Mouse (Mus musculus) limb, embryonic 15.5 days (tissue): ENCODE data around the gene Slc7a5. TPM values are rescaled to one million over a fixed set of nuclear protein-coding genes. Genes with fewer than 3 reads are reported as not detected.

Experiments used
- ATAC-seq: fragments of 200-750 bp; cut with Nextera tagmentation; 2 replicates; pipeline ENCODE4 v1.8.0; 2017; ENCODE audit warnings: low read depth, moderate TSS enrichment; ENCODE audit not compliant: insufficient number of reproducible peaks, low FRiP score, low TSS enrichment
- H3K27ac ChIP-seq: fragments of 300-500 bp; sonication (generic); 2 replicates; pipeline ENCODE4 v1.5.1; 2015; ENCODE audit warnings: moderate library complexity, mild to moderate bottlenecking, inconsistent platforms
- H3K27me3 ChIP-seq: fragments of 300-500 bp; sonication (generic); 2 replicates; pipeline ENCODE4 v1.6.1; 2015; ENCODE audit warnings: inconsistent platforms
- H3K36me3 ChIP-seq: fragments of 300-500 bp; sonication (generic); 2 replicates; pipeline ENCODE4 v1.6.1; 2015; ENCODE audit warnings: inconsistent platforms
- H3K4me1 ChIP-seq: fragments of 300-500 bp; sonication (generic); 2 replicates; pipeline ENCODE4 v1.6.1; 2015; ENCODE audit warnings: inconsistent platforms
- H3K4me2 ChIP-seq: fragments of 300-500 bp; sonication (generic); 2 replicates; pipeline ENCODE4 v1.6.1; 2015; ENCODE audit warnings: mild to moderate bottlenecking, inconsistent platforms
- H3K4me3 ChIP-seq: fragments of 300-500 bp; sonication (generic); 2 replicates; pipeline ENCODE4 v1.5.1; 2015; ENCODE audit warnings: mild to moderate bottlenecking, inconsistent platforms
- H3K9ac ChIP-seq: fragments of 300-500 bp; sonication (generic); 2 replicates; pipeline ENCODE4 v1.6.1; 2015; ENCODE audit warnings: inconsistent platforms
- H3K9me3 ChIP-seq: fragments of 300-500 bp; sonication (generic); 2 replicates; pipeline ENCODE4 v1.6.1; 2016; ENCODE audit warnings: inconsistent platforms
- WGBS: fragments of 180-500 bp; shearing (Covaris S2); methylation state at CpG from one replicate; pipeline ENCODE4 v1.1.7; 2015; 5-methylcytosine and 5-hydroxymethylcytosine counted together
- polyA plus RNA-seq: library from polyadenylated mRNA; unstranded; fragments of >200 nt; fragmentation: Nextera tagmentation; extraction: Ambion mirVana; gene quantifications from 2 replicates; pipeline ENCODE4 v1.2.1, GENCODE M21; 2015

The Slc7a5 gene
- polyA plus RNA-seq, 1 experiment from 2014 or later, result 27.4 TPM

DNA sequence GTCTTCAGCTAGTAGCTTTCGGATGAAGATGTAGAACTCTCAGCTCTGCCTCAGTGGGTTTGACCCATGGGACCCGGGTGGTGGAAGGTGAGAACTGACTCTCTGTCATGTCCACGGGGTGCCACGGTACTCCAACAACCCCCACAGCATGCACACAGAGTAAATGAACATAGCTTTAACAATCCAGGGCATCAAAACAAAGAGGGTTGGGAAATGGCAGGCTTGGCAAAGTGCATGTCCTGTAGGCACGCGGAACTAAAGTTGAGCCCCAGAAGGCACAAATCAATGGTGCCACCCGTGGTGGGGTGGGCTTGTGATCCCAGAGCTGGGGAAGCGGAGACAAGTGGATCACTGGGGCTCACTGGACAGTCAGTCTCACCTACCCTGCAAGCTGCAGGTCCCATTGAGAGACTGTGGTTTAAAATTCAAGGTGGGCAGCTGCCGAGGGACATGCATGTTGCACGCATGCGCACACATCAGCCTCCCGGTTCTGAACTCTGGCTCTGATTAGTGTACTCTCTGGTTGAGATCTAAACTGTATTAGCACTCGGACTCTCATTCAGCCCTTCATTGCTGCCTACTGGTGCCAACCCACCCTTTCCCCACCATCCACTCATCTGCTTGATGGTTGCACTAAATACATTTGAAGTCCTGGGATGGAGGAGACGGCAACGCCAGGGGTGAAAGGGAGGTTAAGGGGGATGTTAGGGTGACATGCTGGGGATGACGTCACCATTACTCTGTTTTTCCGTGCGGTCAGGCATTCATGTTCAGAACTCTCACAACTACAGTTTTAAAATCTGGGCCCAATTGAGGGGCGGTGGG, 41.0 kb upstream of the Slc7a5 start:
- 49% methylated on average over 19 of the region's 19 CpGs for WGBS
- H3K27me3 ChIP-seq, result no peaks in the 10 kb centered on the region
- peak overlapping the region; percentile 67 for H3K4me2 ChIP-seq
- no peaks in the 10 kb centered on the region for H3K9me3 ChIP-seq
- peak overlapping the region; percentile 88 for H3K27ac ChIP-seq
- H3K4me3 ChIP-seq, result peak overlapping the region; percentile 37
- H3K9ac ChIP-seq, result peak overlapping the region; percentile 26; the same call in 1 of the 2 replicates
- peaks cover 54% of the 10 kb centered on the region for H3K4me1 ChIP-seq
- H3K36me3 ChIP-seq, result peaks cover 10% of the 10 kb centered on the region; the same call in 1 of the 2 replicates
- no peak for ATAC-seq

GRCm38 (mm10) chr8:121947753-121948141, 40.3 kb upstream of the Slc7a5 start:
- no peaks in the 10 kb centered on the region for H3K27me3 ChIP-seq
- H3K36me3 ChIP-seq, result peaks cover 2% of the 10 kb centered on the region; the same call in 1 of the 2 replicates
- under 1% methylated on average over 18 of the region's 18 CpGs for WGBS
- no peaks in the 10 kb centered on the region for H3K9me3 ChIP-seq
- H3K4me2 ChIP-seq, result peak overlapping the region; percentile 67
- peak overlapping the region; percentile 26 for H3K9ac ChIP-seq
- H3K4me1 ChIP-seq, result peaks cover 47% of the 10 kb centered on the region
- H3K27ac ChIP-seq, result peak overlapping the region; percentile 88
- peak; percentile 36; the same call in 1 of the 2 replicates for ATAC-seq
- H3K4me3 ChIP-seq, result peak overlapping the region; percentile 37

GRCm38 (mm10) chr8:121947047-121947752, 39.7 kb upstream of the Slc7a5 start:
- Histone ChIP-seq H3K36me3 (no peaks in the 10 kb centered on the region), H3K4me2 (peak overlapping the region; percentile 67), H3K9me3 (no peaks in the 10 kb centered on the region), H3K4me1 (peaks cover 41% of the 10 kb centered on the region), H3K9ac (peak overlapping the region; percentile 14; the same call in 1 of the 2 replicates), H3K27me3 (no peaks in the 10 kb centered on the region), H3K4me3 (peak overlapping the region; percentile 37), H3K27ac (peak overlapping the region; percentile 88)
- WGBS, result 33% methylated on average over 19 of the region's 19 CpGs
- no peak for ATAC-seq

DNA sequence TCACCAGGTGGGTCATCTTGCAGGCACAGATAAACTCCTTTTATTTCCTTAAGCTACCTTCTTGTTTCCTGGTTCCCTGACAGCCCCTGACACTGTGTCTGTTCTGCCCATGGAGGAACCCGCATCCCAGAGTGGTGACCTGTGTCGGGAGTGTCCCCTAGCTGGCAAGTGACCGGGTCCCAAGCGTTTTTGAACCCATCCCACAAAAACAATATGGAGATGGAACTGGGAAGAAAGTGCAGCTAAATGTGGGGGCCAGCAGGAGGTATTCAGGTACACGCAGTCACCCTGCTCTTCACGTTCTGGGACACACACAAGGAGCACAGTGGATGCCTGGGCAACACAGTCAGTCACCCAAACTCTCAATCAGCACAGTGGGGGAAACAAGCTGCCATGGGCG, 38.9 kb upstream of the Slc7a5 start:
- Histone ChIP-seq H3K4me3 (no peak overlapping the region), H3K9me3 (no peaks in the 10 kb centered on the region), H3K27me3 (no peaks in the 10 kb centered on the region), H3K36me3 (no peaks in the 10 kb centered on the region), H3K4me1 (peaks cover 34% of the 10 kb centered on the region), H3K4me2 (no peak overlapping the region), H3K9ac (no peak overlapping the region), H3K27ac (no peak overlapping the region)
- whole genome bisulfite sequencing, result 86% methylated on average over 7 of the region's 7 CpGs
- no peak for ATAC-seq

DNA sequence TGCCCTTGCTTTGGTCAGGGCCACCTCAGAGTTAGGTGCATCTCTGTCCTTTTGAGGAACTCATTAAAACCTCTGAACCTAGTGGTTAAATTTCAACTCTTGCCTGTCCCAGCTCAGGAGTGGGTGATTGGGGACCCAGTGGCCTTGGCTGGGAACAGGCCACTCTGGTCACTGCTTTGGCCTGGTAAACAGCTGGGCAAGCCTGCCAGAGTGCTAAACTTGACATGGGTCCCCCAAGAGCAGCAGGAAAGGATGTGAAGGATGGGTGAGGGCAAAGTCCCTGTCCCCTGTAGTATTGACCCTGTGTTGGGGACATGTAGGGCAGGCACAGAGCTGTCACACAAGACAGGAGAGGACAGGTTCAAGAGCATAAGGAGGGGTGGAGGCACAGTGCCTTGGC, 37.3 kb upstream of the Slc7a5 start, which contains the start of gene Car5a:
Gene Car5a (minus strand): TSS at position 74 of the 400 bp plus-strand sequence.
- Histone ChIP-seq H3K9me3 (no peaks in the 10 kb centered on the region), H3K4me3 (no peak within 1 kb of the TSS), H3K9ac (no peak within 1 kb of the TSS)

DNA sequence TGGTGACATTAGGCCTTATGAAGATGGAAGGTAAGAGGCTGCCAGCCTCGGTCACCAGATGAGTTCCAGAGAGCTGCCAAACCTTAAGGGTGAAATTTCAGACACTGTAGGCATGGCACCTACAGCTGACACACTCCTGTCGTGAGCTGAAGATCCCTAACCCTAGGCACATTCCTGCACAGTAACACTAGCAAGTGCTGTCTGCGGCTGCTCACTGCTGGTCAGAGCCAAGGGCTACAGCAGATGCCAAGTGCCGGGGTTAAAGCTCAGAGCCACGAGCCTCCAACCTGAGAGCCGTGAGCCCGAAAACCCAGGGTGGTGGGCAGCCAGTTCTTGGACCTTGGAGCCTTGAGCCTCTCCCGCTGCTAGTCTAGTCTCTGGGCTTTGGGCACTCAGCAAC, 36.2 kb upstream of the Slc7a5 start:
- peaks cover 23% of the 10 kb centered on the region for H3K4me1 ChIP-seq
- no peak for ATAC-seq
- H3K4me2 ChIP-seq, result no peak overlapping the region
- WGBS, result 73% methylated on average over 8 of the region's 8 CpGs
- no peak overlapping the region for H3K9ac ChIP-seq
- no peaks in the 10 kb centered on the region for H3K36me3 ChIP-seq
- no peak overlapping the region for H3K27ac ChIP-seq
- H3K4me3 ChIP-seq, result no peak overlapping the region
- H3K27me3 ChIP-seq, result no peaks in the 10 kb centered on the region
- no peaks in the 10 kb centered on the region for H3K9me3 ChIP-seq

More for the DNA sequence above, 37.3 kb upstream of the Slc7a5 start, which contains the start of gene Car5a:
- no peak for ATAC-seq
- Histone ChIP-seq H3K4me1 (peaks cover 32% of the 10 kb centered on the region), H3K27me3 (no peaks in the 10 kb centered on the region), H3K27ac (no peak within 1 kb of the TSS), H3K4me2 (no peak within 1 kb of the TSS), H3K36me3 (no peaks in the 10 kb centered on the region)

- ATAC-seq, result no peak
- Histone ChIP-seq H3K4me1 (peaks cover 17% of the 10 kb centered on the region), H3K27ac (no peak overlapping the region), H3K4me3 (no peak overlapping the region), H3K9ac (no peak overlapping the region), H3K4me2 (no peak overlapping the region), H3K9me3 (no peaks in the 10 kb centered on the region), H3K36me3 (no peaks in the 10 kb centered on the region), H3K27me3 (no peaks in the 10 kb centered on the region)
- 15% methylated on average over 2 of the region's 2 CpGs for WGBS
Observed at GRCm38 (mm10) chr8:121943057-121943540, 35.6 kb upstream of the Slc7a5 start.

DNA sequence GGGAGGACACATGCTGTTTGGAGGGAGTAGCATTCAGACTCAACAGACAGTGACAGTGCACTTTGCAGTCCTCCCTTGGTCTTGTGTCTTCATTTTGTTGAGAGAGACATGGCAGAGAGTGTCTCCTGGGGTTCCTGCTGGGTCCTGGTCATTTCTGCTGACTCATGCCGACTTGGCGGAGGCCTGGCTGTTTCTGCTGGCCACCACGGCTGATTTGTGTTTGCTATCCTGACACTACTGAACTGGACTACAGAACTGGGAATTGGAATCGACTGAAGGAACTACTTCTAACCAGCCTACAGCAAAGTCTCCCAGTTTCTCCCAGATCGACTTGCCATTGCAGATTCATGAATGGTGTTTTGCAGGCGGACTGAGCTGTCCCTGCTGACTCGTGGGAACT, 31.2 kb upstream of the Slc7a5 start:
- no peak overlapping the region for H3K9ac ChIP-seq
- no peak for ATAC-seq
- no peaks in the 10 kb centered on the region for H3K9me3 ChIP-seq
- no peak overlapping the region for H3K4me2 ChIP-seq
- H3K36me3 ChIP-seq, result no peaks in the 10 kb centered on the region
- no peak overlapping the region for H3K27ac ChIP-seq
- H3K27me3 ChIP-seq, result no peaks in the 10 kb centered on the region
- H3K4me3 ChIP-seq, result no peak overlapping the region
- WGBS, result 83% methylated on average over 7 of the region's 7 CpGs
- peaks cover 11% of the 10 kb centered on the region; the same call in 1 of the 2 replicates for H3K4me1 ChIP-seq

DNA sequence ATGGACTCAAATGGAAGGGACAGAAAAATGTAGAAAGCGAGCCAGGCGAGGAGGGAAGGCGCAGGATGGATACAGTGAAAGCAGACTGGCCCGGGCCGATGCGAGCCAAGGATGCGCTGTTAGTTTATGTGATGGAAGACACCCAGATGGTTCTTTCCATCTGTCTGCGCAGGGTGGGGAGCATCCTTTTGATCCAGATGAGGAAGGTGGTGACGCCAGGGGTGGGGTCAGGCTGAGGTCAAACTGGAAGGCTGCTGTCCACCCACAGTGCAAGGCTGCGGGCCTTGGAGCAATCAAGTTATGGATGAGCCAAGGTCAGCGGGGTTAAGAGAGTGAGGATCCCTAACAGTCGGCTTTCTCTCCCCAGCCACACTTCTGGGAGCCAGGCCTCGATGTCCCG, 28.9 kb upstream of the Slc7a5 start:
- WGBS, result 58% methylated on average over 14 of the region's 14 CpGs
- Histone ChIP-seq H3K9me3 (no peaks in the 10 kb centered on the region), H3K9ac (no peak overlapping the region)

DNA sequence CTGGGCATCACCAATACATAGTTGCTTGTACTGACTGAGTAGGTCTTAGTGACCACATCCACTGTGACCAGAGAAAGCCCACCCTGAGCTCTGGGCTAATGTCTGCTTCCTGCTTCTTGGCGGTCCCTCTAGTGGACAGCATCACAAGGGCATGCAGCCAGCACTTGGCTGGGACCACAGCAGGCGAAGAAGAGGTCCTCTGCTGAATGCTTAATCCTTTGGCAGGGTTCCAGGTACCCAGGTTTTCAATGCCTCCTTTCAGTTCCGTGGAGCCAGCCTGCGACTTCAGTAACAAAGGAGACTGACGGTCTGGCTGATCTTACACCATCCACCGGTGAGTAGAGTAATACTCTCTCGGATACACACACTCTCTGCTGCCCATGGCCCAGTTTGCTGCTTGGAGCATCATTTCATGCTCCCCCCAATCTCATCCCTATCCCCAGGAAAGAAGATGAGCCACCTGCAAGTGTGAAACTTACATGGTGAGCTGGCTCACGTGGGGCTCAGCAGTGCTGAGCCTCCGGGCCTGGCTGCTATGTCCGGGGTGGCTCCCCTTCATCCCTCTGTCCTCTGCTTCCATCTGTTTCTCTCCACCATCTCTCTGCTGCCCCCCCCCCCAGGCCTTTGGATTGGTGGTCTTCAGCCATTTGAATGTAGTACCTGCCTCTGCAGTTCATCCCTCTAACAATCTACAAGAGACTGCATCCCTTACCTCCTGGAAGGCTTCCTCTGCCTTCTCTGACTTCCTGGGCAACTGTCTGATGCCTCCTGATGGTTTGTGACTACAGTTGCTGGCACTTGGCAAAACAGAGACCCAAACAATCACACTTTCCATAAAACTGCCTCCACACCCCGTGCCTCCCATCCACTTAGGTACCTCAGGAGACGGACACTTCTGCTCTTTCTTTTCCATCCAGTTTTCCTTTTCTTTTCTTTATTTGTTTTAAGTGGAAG, 28.1 kb upstream of the Slc7a5 start:
- peak overlapping the region; percentile 33; the same call in 1 of the 2 replicates for H3K27ac ChIP-seq
- no peaks in the 10 kb centered on the region for H3K27me3 ChIP-seq
- H3K4me3 ChIP-seq, result no peak overlapping the region
- ATAC-seq, result no peak
- H3K9me3 ChIP-seq, result no peaks in the 10 kb centered on the region
- H3K4me1 ChIP-seq, result peaks cover 11% of the 10 kb centered on the region; the same call in 1 of the 2 replicates
- no peak overlapping the region for H3K9ac ChIP-seq
- WGBS, result 47% methylated on average over 12 of the region's 12 CpGs
- no peaks in the 10 kb centered on the region for H3K36me3 ChIP-seq
- H3K4me2 ChIP-seq, result no peak overlapping the region

More for the DNA sequence above, 28.9 kb upstream of the Slc7a5 start:
- ATAC-seq, result no peak
- no peak overlapping the region for H3K27ac ChIP-seq
- H3K4me2 ChIP-seq, result no peak overlapping the region
- no peaks in the 10 kb centered on the region for H3K36me3 ChIP-seq
- no peaks in the 10 kb centered on the region for H3K27me3 ChIP-seq
- peaks cover 11% of the 10 kb centered on the region; the same call in 1 of the 2 replicates for H3K4me1 ChIP-seq
- no peak overlapping the region for H3K4me3 ChIP-seq

GRCm38 (mm10) chr8:121934923-121935322, 27.4 kb upstream of the Slc7a5 start:
- peak overlapping the region; percentile 33; the same call in 1 of the 2 replicates for H3K27ac ChIP-seq
- H3K36me3 ChIP-seq, result no peaks in the 10 kb centered on the region
- H3K9ac ChIP-seq, result no peak overlapping the region
- peaks cover 11% of the 10 kb centered on the region; the same call in 1 of the 2 replicates for H3K4me1 ChIP-seq
- ATAC-seq, result no peak
- H3K9me3 ChIP-seq, result no peaks in the 10 kb centered on the region
- no peaks in the 10 kb centered on the region for H3K27me3 ChIP-seq
- no peak overlapping the region for H3K4me2 ChIP-seq
- no peak overlapping the region for H3K4me3 ChIP-seq
